Mouse (Mus musculus) adrenal gland, adult 8-10 months (tissue): Measurements from ENCODE around the gene Sap30. TPM values are rescaled to one million over a fixed set of nuclear protein-coding genes. Genes with fewer than 3 reads are reported as not detected.
"Not testable (repeated sequence)": the region's sequence is repeated elsewhere in the genome, so short reads cannot be mapped to it uniquely, and the experiment has no call there.

Experiments
- DNase-seq: peaks from one replicate; pipeline ENCODE4 v3.0.0; 2022
- total RNA-seq, 4 experiments: library from RNA; stranded (reverse); gene quantifications; 2 replicates each; pipeline ENCODE4 v1.2.4; 2022

Gene Sap30
- total RNA-seq, 4 experiments from 2014 or later = 12.0 to 16.9 (median 12.8) TPM

DNA sequence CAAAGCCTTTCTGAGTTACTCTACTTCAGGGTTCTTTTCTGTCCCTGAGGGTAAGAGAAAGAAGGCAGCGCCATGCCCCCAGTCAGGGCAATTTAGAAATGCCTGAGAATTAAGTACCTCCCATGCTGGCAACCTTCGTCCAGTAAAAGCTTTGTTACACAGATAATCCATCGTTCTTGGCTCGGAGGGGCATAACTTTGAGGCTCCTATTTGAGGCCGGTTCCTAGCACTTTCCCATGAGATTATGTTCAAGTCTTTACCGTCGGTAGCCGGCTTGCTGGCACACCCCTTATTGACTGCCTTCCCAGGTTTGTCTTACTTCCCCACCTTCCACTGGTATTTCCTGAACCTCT, 10.8 kb upstream of the Sap30 start:
- no peak for DNase-seq

DNA sequence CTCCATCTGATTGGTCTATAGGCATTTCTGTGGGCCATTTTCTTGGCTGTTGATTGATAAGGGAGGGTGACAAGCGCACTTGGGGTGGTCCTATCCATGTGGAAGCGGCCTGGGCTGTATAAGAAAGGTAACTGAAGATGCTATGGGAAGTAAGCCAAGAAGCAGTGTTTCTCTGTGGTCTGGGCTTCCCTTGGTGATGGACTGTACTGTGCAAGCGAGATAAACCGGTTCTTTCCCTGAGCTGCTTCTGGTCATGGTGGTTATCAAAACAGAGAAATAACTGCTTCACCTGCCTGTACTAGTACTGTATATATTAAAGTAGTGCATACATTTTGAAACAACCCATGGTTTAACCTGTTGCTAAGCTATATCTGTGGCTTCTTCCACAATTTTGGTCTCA, 4.2 kb upstream of the Sap30 start:
- DNase-seq = no peak

DNA sequence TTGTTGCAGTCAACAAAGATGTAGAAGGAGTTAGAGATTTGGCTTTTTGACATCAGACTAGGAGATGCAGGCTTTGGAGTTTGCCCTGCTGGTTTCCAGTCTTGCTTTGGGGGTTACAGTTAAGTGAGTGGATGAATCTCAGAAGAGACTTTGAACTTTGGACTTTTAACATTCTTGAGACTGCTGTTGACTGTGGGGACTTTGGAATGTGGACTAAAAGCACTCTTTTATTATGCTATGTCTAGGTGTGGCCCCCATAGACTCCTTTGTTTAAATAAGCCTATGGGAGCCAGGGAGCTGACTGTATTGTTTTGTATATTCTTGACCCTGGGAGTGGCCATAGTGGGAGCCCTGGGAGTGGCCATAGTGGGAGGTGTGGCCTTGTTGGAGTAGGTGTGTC, 2.2 kb upstream of the Sap30 start:
- DNase-seq = no peak

DNA sequence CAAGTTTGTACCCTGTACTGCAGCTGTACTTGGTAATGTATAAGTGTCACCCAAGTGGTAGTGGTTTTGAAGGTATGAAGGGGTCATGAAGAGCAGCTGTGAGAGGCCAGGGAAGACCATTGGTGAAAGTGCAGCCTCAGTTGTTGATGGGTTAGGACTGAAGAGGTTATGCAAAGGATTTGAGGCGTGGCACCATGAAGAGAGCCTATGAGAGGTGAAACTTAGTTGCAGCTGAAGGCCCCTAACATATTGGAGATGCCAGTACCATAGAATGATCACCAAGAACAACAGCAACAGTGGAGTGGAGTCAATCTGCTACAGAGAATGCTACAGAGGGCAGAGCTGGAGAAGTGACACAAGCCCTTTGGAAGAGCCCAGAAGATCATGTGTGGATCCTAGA, 1.7 kb upstream of the Sap30 start:
- DNase-seq = no peak

DNA sequence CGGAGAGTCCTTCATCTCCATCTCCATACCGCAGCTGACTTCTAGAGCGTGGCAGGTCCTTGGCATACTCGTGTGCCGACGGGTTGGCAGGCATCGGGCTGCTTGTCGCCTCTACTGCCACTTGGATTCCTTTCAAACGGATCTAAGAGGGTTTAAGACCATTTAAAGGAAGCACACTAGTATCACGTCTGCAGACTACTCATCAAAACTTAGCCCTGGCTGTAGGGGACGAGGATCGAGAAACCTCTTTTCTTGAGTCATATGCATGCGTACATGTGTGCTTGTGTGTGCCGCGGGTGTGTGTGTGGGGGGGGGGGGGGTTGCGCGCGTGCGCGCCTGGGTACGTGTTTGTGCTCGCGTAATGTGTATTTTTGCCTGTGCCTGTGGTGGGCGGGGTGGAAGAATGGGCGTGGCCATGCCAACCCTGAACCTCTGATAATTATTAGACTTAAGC, 679 bp upstream of the Sap30 start:
- DNase-seq = peak; percentile 54

DNA sequence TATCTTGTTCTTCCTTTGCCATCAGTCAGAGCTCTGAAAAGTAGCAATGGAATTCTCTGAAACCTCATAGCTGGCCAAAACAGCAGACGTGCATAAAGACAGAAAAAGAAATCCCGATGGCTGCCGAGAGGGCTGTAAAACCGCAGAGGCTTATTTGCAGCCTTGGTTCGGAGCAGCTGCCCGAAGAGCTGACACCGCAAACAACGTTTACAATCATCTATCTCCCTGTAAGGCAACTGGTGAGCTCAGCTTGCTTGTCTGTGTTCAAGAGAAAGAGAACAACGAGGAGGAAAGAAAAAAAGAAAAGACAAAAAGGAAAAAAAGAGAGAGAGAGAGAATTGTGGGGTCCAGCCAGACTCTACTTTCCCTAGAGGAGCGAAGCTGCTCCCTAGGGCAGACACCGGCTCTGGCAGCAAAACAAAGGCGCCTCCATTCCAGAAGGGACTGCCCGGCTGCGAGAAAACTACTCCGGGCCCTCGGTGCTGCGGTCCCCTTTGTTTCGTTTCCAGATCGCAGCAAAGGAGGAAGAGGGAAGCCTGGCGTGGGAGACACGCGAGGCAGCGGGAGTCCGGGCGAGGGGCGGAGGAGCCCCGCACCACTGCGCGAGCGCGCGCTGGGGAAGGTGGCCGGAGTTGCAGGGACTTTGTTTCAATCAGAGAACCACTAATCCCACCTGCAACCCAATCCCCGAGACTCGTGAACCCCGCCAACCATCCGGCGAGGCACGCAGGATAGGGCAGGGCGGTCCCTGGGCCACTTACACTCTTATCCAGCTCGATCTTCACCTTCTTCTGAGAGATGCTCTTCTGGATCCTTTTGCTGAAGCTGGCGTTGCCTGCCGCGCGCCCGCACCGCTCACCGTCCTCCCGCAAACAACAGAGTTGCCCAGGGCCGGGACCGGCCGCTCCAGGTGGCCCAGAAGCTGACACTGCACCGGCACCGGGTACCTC, 894 bp downstream of the Sap30 start:
- peak; percentile 34 for DNase-seq

DNA sequence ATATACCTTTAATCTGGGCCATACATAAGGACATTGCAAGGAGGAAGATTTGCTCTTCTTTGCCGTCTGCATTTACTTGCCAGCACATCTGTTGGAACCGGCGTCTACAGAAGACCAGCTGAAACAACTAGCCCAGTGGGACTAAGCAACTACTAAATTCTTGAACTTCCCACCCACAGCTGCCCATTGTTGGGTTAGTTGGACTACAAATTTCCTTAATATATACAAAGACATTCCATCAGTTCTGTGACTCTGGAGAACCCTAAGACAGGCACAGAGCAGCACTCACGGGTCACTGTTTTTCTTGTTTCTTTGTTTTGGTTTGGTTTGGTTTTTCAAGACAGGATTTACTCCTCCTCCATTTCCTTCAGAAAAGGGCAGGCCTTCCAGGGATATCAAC, 7.1 kb downstream of the Sap30 start:
- DNase-seq = no peak

DNA sequence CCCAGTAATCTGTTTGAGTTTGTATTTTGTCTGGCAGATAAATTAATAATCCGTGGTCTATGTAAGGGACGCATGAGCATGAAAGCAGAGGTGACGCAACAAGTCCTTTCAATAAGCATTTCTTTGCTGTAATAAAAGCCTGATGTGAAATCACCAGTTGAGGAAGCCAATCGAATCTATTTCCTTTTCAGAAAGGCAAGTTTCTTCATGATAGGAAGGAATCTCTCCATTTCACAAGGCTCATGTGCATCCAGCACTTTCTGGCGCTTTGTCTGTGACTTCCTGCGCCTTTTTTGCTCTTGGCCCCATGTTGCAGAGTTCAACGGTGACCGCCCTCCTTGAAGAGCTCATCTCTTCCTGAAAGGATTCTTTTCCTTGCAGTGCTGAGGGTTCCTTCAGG, 8.0 kb downstream of the Sap30 start:
- no peak for DNase-seq

DNA sequence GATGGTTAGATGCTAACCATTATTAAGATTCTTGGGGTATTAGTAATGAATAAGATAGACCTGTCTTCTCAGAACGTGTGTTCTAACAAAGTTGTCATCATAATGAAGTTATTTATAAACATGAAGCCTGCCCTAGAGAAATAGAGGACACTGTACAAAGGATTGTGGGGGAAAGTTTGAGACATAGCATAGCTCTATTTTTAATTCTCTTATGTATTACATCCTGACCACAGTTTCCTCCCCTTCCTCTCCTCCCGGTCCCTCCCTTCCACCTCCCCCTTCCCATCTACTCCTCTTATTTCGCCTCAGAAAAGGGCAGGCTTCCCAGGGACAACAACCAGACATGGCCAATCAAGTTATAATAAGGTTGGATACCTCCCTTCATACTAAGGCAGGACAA, 9.3 kb downstream of the Sap30 start:
- no peak for DNase-seq

DNA sequence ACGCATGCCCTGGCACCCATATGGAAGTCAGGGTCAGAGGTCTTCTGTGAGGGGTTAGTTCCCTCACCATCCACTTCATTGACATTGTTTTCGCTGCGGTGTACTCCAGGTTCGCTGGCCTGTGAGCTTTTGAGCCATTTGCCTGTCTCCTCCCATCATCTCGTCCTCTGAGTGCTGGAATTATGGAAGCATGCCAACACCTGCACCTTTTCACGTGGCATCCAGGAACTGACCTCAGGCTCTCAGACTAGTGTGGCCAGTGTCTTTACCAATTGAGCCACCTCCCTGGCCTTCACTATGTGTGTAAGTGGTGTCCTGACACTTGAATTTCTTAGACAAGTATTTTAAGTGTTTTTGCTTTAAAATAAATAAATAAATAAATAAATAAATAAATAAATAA, 13.9 kb downstream of the Sap30 start:
- DNase-seq = no peak

DNA sequence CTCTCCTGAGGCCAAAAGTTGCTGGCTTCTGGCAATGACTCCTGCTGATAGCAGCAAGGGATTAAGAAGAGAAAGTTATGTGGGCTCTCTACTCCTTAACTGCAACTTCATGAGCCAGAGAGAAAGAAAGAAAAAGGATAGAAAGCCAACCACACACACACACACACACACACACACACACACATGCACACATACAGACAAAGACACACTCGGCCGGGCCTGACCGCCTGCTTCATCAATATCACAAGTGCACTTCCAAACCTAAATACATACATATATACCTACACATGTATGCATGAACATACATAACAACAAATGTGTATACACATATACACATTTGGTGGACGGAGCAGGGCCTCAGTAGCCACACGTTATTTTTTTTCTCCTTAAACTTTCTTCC, 16.8 kb downstream of the Sap30 start:
- no peak for DNase-seq

DNA sequence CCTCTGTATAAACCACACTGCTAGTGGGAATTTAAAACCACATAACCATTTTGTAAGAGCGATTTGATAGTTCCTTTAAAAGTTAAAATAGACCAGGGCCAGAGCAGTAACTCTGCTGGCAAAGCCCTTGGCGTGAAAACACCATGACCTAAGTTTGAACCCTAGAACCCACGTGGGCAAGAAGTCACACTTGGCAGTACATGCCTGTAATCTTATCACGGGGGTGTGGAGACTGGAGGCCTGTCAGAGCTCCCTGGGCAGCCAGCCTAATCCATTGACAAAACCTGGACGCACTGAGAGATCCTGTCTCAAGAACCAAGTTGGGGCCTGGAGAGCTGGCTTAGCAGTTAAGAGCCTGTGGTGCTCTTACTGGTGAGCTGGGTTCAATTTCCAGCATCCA, 19.0 kb downstream of the Sap30 start:
- peak; percentile 78 for DNase-seq

DNA sequence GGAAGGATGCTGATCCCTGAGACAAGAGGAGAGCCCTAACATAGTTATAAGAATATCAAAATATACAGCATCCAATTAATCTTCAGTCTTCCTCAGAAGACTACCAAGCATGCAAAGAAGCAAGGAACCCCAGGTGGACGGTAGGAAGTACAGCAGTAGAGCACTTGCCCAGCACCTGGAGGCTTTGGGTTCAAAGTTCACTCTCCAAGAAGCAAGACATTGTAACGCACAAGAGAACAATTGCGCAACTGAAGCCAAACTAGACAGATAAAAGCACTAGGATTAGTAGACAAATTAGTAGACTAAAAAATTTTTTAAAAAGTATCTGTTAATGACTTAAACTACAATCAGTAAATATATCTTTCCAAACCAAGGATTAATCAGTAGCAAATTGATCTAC, 23.9 kb downstream of the Sap30 start:
- no peak for DNase-seq

DNA sequence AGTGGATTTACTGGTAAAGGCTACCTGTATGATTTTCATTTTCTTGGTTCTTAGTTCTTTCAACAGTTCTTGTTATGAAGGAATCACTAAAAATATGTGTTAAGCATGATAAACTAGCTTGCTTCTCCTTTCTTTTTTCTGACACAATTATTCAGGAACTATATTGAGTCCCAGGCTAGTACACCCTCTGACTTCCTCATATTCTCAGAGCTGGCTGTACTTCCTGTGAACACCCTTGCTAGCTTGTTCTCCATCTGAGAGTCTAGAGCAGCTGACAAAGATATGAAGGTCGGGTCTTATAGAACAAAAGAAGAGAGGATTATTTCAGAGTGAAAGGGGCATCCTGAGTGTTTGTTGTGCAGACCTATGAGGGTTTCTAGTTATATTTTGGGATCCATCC, 24.8 kb downstream of the Sap30 start:
- DNase-seq = no peak

DNA sequence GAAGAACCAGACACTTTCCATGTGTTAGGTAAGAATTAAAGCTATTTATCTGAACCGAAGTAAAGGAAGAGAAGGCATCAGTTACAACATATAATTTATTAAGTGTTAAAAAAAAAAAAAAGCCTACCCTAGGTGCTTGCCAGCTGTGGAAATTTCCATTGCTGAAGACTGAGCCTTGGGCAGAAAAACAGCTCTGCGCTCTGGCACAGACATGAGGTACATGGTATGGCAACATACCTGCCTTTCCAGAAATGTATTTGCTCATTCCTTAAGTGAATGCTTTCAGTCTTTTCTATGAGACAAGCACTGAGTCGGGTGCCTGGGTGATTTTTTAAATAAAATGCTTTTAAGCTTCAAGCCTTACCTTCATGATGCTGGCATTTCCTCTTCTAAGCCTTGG, 29.7 kb downstream of the Sap30 start:
- peak; percentile 15 for DNase-seq

DNA sequence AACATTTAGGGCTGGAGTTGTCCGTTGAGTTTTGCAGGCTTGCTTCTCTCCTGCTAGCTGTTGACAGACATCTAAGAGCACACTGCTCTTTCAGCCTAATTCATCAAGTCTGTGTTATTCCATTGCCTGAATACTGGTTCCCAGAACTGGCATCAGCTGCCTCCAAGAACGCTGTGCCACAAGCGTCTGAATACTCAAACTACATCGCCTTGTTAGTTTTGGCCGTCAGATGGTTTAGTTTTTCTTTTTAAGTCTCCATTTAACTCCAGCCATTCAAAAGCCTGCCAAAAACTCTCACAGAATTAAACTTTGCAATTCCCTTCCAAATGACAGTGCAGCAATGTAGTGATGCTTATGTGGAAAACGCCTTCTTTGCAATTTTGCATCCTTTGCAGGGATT, 30.5 kb downstream of the Sap30 start:
- no peak for DNase-seq

DNA sequence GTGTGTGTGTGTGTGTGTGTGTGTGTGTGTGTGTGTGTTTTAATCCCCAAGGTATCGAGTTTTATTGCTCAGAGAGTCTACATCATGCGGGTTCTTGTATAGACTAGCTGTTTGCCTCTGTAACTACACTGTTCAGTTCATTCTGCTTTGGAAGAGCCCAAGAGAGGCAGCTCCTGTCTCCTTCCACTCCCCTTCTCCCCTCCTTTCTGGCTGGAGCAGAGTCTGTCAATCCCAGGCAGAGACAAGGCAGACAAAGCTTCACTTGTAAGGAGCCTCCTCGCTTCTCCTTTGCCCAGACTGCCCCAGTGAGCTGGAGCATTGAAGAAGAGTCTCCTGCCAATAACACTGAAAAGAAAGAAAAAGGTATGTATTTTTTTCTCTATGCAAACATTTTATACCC, 31.9 kb downstream of the Sap30 start, which contains the start of gene Scrg1:
TSS of gene Scrg1 (plus strand) at position 159 of the 400 bp plus-strand sequence.
- DNase-seq = no peak

DNA sequence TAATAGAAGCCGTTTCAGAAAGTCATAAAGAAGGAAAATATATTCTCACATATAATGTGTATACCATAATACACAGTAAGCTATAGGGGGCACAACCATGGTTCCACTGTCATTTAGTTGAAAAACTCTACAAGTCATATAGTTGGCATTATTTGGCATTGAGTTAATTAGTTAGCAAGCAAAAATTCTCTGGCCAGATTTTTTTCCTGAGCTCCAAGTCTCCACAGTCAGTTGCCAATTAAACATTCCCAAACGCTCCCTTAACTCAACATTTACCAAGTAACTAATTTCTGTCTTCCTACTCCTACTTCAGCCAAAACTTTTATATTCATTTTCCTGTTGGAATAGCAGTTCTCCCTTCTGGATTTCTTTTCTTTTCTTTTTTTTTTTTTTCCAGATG, 34.3 kb downstream of the Sap30 start:
- DNase-seq = no peak

DNA sequence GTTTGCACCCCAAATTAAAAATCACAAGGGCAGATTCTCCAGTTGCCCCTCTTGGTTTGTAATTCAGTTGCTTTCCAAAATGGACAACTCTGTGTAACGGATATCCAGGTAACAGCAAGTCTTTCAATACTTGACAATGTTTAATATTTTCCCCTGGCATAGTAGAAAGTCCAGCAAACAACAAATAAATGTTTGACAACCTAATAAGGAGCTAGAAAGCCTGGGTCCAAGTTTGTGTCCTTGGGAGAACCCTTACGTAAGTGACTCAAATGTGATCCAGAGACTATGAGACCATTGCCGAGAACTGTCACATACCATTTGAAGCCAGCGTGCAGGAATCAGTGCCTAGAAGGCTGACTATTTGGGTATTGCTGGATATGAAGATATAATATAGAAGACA, 35.8 kb downstream of the Sap30 start:
- no peak for DNase-seq

DNA sequence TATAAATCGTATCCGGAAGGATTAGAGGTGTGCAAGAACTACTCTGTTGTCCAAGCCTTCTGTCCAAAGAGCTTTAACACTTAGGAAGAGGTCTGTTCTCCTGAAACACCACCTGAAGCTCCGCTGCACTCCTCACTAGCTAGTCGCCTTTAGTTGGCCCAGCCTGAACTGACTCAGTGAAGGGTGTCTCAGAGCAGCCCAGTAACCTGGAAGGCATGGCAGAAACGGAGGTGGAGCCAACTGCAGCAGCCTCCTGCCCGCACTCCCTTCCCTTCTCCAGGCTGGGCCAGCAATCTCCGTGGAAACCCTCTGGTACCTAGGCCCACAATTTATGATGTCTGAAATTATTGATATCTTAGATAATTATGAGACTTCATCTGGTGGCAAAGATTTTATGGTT, 36.9 kb downstream of the Sap30 start:
- no peak for DNase-seq

DNA sequence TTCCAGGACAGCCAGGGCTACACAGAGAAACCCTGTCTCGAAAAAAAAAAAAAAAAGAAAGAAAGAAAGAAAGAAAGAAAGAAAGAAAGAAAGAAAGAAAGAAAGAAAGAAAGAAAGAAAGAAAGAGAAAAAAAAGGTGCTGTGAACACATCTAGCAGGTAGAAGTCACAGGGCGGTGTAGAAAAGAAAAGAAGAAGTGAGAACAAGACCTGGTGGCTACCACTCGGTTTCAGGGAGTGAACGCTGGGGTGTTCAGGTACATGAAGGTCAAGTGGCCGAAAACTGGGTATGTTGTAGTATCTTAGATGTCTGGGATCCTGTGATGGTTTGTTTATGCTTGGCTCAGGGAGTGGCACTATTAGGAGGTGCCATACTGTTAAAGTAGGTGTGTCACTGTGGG, 41.8 kb downstream of the Sap30 start:
- DNase-seq = not testable (repeated sequence)

DNA sequence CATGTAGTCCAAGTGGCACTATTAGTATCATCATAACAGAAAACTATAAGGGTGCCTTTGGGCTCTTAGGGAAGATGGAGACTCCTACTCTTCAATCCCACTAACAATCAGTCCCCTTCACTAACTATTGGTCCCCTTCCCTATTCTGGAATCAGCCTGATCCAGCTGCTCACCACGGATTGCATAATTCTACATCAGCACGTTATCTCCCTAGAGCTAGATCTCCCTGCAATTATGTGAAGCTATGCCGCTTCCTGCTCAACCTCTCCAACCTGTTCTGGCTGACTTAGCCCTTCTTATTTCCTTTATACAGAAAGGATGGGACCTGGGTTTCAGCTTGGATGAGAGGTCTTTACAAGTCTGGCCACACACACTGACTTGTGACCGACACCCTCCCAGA, 44.4 kb downstream of the Sap30 start:
- DNase-seq = no peak

DNA sequence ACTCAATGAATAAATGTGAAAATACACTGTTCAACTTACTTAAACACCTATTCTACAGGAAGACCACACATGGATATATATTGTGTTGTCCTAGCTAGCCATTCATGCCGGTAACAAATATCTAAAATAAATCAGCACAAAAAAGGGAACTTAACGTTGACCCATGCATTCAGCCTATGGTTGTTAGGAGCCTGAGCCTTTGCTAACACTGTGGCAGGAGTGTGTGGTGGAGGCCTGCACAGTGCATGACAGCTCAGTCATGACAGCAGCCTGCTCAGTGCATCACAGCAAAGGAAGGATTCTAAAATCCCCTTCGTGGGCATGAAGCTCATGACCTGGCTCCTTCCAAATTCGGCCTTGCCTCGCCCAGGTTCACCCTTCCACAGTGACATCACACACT, 46.1 kb downstream of the Sap30 start:
- no peak for DNase-seq

DNA sequence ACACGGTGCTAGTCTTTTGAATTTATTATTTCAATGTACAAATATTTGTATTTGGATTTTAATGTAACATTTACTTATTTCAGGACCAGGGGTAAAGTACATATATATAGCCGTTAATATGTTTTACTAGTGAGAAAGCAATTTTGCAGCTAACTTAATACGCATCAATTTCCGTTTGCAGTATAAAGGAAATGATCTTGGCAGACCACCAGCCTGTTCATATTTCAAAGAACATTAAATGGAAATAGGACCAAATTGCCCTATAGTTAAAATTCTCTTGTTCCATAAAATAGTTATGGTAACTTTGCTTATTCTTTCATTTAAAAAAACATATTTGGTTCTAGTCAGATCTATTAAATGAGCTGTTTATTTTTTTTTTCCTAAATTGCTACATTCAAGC, 46.5 kb downstream of the Sap30 start:
- no peak for DNase-seq

DNA sequence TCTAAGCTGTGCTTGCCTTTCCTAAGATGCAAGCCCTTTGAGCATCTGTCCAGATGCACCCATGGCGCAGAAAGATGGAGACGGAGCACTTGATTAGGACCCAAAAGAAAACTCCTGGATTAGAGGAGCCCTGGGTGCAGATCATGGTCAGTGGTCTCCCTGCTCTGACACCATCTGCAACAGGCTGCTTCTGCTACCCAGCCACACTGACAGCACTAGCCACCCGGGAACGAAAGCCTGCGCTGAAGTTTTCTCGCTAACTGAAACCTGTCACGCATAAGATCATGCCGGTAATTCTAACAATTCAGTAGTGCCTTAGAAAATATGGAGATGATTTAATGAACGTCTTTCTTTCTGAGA, 51.2 kb downstream of the Sap30 start:
- no peak for DNase-seq
